Mouse (Mus musculus) liver, postnatal 0 days (tissue): Measurements from ENCODE around the gene Mss51. TPM values are rescaled to one million over a fixed set of nuclear protein-coding genes. Genes with fewer than 3 reads are reported as not detected.

Experiments used
- ATAC-seq: fragments of 200-750 bp; cut with Nextera tagmentation; 2 replicates; pipeline ENCODE4 v1.8.0; 2017; ENCODE audit warnings: mild to moderate bottlenecking, moderate library complexity
- DNase-seq: peaks from one replicate; pipeline ENCODE4 v3.0.0-alpha.2; 2016
- H3K27ac ChIP-seq: fragments of 300-500 bp; sonication (generic); 2 replicates; pipeline ENCODE4 v1.5.1; 2014; ENCODE audit warnings: antibody characterized with exemption, moderate library complexity, mild to moderate bottlenecking, low read depth
- H3K27me3 ChIP-seq: fragments of 300-500 bp; sonication (generic); 2 replicates; pipeline ENCODE4 v1.6.1; 2014; ENCODE audit warnings: low read length, control low read depth, mixed read lengths; ENCODE audit not compliant: insufficient read depth
- H3K36me3 ChIP-seq: fragments of 300-500 bp; sonication (generic); replicated peaks from 2 replicates; pipeline ENCODE4 v1.6.1; 2014; ENCODE audit warnings: mild to moderate bottlenecking, control low read depth, low read length, moderate library complexity, mixed read lengths; ENCODE audit not compliant: insufficient read depth
- H3K4me1 ChIP-seq: fragments of 300-500 bp; sonication (generic); 2 replicates; pipeline ENCODE4 v1.6.1; 2014; ENCODE audit warnings: antibody characterized with exemption, mild to moderate bottlenecking, control low read depth; ENCODE audit not compliant: insufficient read depth
- H3K4me2 ChIP-seq: fragments of 300-500 bp; sonication (generic); 2 replicates; pipeline ENCODE4 v1.6.1; 2014; ENCODE audit warnings: low read depth, mild to moderate bottlenecking, low read length, moderate library complexity, mixed read lengths
- H3K4me3 ChIP-seq: fragments of 300-500 bp; sonication (generic); 2 replicates; pipeline ENCODE4 v1.5.1; 2014; ENCODE audit warnings: low read depth, low read length
- H3K9ac ChIP-seq: fragments of 300-500 bp; sonication (generic); replicated peaks from 2 replicates; pipeline ENCODE4 v1.6.1; 2014; ENCODE audit warnings: mild to moderate bottlenecking, moderate library complexity
- H3K9me3 ChIP-seq: fragments of 300-500 bp; sonication (generic); 2 replicates; pipeline ENCODE4 v1.6.1; 2016; ENCODE audit warnings: mild to moderate bottlenecking, control low read depth, low read length, mixed read lengths
- CTCF ChIP-seq: sonication (generic); IDR thresholded peaks from 2 replicates; pipeline ENCODE4 v1.5.1; 2016; ENCODE audit warnings: antibody characterized with exemption, low read depth
- EP300 ChIP-seq: IDR thresholded peaks from 2 replicates; pipeline ENCODE4 v1.6.1; 2016; ENCODE audit warnings: antibody characterized with exemption, low read depth, mild to moderate bottlenecking
- WGBS: fragments of 180-500 bp; shearing (Covaris S2); extraction: QIAGEN DNeasy Blood & Tissue Kit; methylation state at CpG from one replicate; pipeline ENCODE4 v1.1.7; 2014; ENCODE audit not compliant: insufficient replicate concordance; 5-methylcytosine and 5-hydroxymethylcytosine counted together
- polyA plus RNA-seq: library from polyadenylated mRNA; unstranded; fragments of >200 nt; fragmentation: Nextera tagmentation; extraction: Ambion mirVana; gene quantifications from 2 replicates; pipeline ENCODE4 v1.2.1, GENCODE M21; 2015

The Mss51 gene
- polyA plus RNA-seq, 1 experiment from 2014 or later = 0.41 TPM

DNA sequence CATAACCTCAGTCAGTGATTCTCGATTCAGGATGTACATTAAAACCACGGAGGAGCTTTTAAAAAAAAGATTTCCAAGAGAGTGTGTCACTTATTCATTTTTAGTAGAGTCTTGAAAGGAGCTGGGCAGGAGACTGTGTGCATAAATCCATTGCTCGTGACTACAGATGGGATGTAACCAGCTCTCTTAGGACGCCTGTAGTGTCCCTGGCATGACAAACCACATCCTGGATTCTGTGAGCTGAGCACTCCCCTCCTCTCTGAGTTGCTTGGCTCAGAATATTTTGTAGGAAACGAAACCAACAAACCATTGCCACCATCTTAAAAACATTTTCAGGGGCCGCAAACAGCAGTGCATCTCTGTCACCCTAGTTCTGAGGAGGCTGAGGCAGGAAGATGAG is 59.7 kb downstream of the Mss51 start:
- TF ChIP-seq EP300 (no peak), CTCF (no peak)
- Histone ChIP-seq H3K36me3 (no peaks in the 10 kb centered on the region), H3K4me3 (no peak overlapping the region), H3K27me3 (no peaks in the 10 kb centered on the region), H3K9me3 (no peaks in the 10 kb centered on the region), H3K4me1 (no peaks in the 10 kb centered on the region), H3K4me2 (no peak overlapping the region), H3K9ac (no peak overlapping the region), H3K27ac (no peak overlapping the region)
- DNase-seq (no peak), ATAC-seq (no peak)
- WGBS = 46% methylated on average over 6 of the region's 6 CpGs

Other genes with a start within 250 kb of the Mss51 start
- gene Kcnk16, start 227.7 kb downstream of the Mss51 start, polyA plus RNA-seq = 1.4 and 2.0 TPM in 2 replicates
- gene Nudt13, start 202.2 kb downstream of the Mss51 start, polyA plus RNA-seq = 3.8 and 5.5 TPM in 2 replicates
- gene Ecd, start 148.8 kb downstream of the Mss51 start, polyA plus RNA-seq = 19.8 and 23.0 TPM in 2 replicates
- 5.4 and 5.7 TPM in 2 replicates for gene Fam149b, start 148.7 kb downstream of the Mss51 start, polyA plus RNA-seq
- 54.9 and 56.4 TPM in 2 replicates for gene Dnajc9, start 108.0 kb downstream of the Mss51 start, polyA plus RNA-seq
- gene Mrps16, start 103.3 kb downstream of the Mss51 start, polyA plus RNA-seq = 47.3 and 49.9 TPM in 2 replicates
- 0.11 TPM in 1 of 2 replicates, not detected in the other for gene Cfap70, start 44.7 kb downstream of the Mss51 start, polyA plus RNA-seq
- 26.1 and 29.2 TPM in 2 replicates for gene Anxa7, start 16.8 kb downstream of the Mss51 start, polyA plus RNA-seq
- 13.6 and 14.9 TPM in 2 replicates for gene Ppp3cb, start 49.7 kb upstream of the Mss51 start, polyA plus RNA-seq
- gene Usp54, start 144.2 kb upstream of the Mss51 start, polyA plus RNA-seq = 0.44 and 0.58 TPM in 2 replicates
- 0.41 and 8.8 TPM in 2 replicates for gene Myoz1, start 159.6 kb upstream of the Mss51 start, polyA plus RNA-seq
- 0.05 and 0.38 TPM in 2 replicates for gene Synpo2l, start 171.5 kb upstream of the Mss51 start, polyA plus RNA-seq
- 30.8 and 31.3 TPM in 2 replicates for gene Sec24c, start 177.4 kb upstream of the Mss51 start, polyA plus RNA-seq
- 4.4 and 5.1 TPM in 2 replicates for gene Fut11, start 198.1 kb upstream of the Mss51 start, polyA plus RNA-seq
- gene Chchd1, start 206.1 kb upstream of the Mss51 start, polyA plus RNA-seq = 88.5 and 91.7 TPM in 2 replicates
- 5.3 and 6.4 TPM in 2 replicates for gene Zswim8, start 210.7 kb upstream of the Mss51 start, polyA plus RNA-seq
- gene Ndst2, start 237.7 kb upstream of the Mss51 start, polyA plus RNA-seq = 11.7 and 12.6 TPM in 2 replicates